Mouse (Mus musculus) heart, embryonic 11.5 days (tissue): ENCODE measurements around the gene BC005561. TPM values are rescaled to one million over a fixed set of nuclear protein-coding genes. Genes with fewer than 3 reads are reported as not detected.

Experiments
- ATAC-seq: fragments of 200-750 bp; cut with Nextera tagmentation; replicated peaks from 2 replicates; pipeline ENCODE4 v1.8.0; 2017; ENCODE audit warnings: moderate library complexity; ENCODE audit not compliant: insufficient number of reproducible peaks, low FRiP score, low TSS enrichment
- H3K27ac ChIP-seq: fragments of 300-500 bp; sonication (generic); 2 replicates; pipeline ENCODE4 v1.5.1; 2014; ENCODE audit warnings: mild to moderate bottlenecking, low read depth, low read length
- H3K27me3 ChIP-seq: fragments of 300-500 bp; sonication (generic); 2 replicates; pipeline ENCODE4 v1.6.1; 2014; ENCODE audit warnings: mild to moderate bottlenecking, low read length, mixed read lengths; ENCODE audit not compliant: control insufficient read depth, insufficient read depth
- H3K36me3 ChIP-seq: fragments of 300-500 bp; sonication (generic); 2 replicates; pipeline ENCODE4 v1.6.1; 2014; ENCODE audit warnings: mild to moderate bottlenecking, low read length, moderate library complexity, mixed read lengths; ENCODE audit not compliant: control insufficient read depth, insufficient read depth
- H3K4me1 ChIP-seq: fragments of 300-500 bp; sonication (generic); 2 replicates; pipeline ENCODE4 v1.6.1; 2014; ENCODE audit warnings: low read length; ENCODE audit not compliant: control insufficient read depth, insufficient read depth
- H3K4me2 ChIP-seq: fragments of 300-500 bp; sonication (generic); 2 replicates; pipeline ENCODE4 v1.6.1; 2014; ENCODE audit warnings: mild to moderate bottlenecking, moderate library complexity
- H3K4me3 ChIP-seq: fragments of 300-500 bp; sonication (generic); 2 replicates; pipeline ENCODE4 v1.5.1; 2014; ENCODE audit warnings: low read depth, low read length
- H3K9ac ChIP-seq: fragments of 300-500 bp; sonication (generic); 2 replicates; pipeline ENCODE4 v1.6.1; 2014; ENCODE audit warnings: mild to moderate bottlenecking, low read depth, low read length, moderate library complexity
- H3K9me3 ChIP-seq: fragments of 300-500 bp; sonication (generic); replicated peaks from 2 replicates; pipeline ENCODE4 v1.6.1; 2016; ENCODE audit warnings: low read length; ENCODE audit not compliant: control insufficient read depth
- WGBS: fragments of 180-500 bp; shearing (Covaris S2); extraction: QIAGEN DNeasy Blood & Tissue Kit; methylation state at CpG from one replicate; pipeline ENCODE4 v1.1.7; 2014; ENCODE audit not compliant: insufficient replicate concordance; 5-methylcytosine and 5-hydroxymethylcytosine counted together
- polyA plus RNA-seq: library from polyadenylated mRNA; unstranded; fragments of >200 nt; fragmentation: Nextera tagmentation; extraction: Ambion mirVana; gene quantifications from 2 replicates; pipeline ENCODE4 v1.2.1, GENCODE M21; 2014

The BC005561 gene
- 9.2 and 9.9 TPM in 2 replicates for polyA plus RNA-seq

- H3K4me2 ChIP-seq = peak within 1 kb of the TSS; percentile 74
- H3K36me3 ChIP-seq = no peaks in the 10 kb centered on the region
- H3K27ac ChIP-seq = peak within 1 kb of the TSS; percentile 88
- H3K4me3 ChIP-seq = peak within 1 kb of the TSS; percentile 91
- peak; percentile 88 for ATAC-seq
- peaks cover 8% of the 10 kb centered on the region; the same call in 1 of the 2 replicates for H3K4me1 ChIP-seq
- no peaks in the 10 kb centered on the region for H3K27me3 ChIP-seq
- H3K9ac ChIP-seq = peak within 1 kb of the TSS; percentile 92
- WGBS = under 1% methylated on average over 53 of the region's 83 CpGs
- no peaks in the 10 kb centered on the region for H3K9me3 ChIP-seq
Observed at GRCm38 (mm10) chr5:104508195-104508891, at the start of gene BC005561. TSS of gene BC005561 (plus strand) at chr5:104508352.

GRCm38 (mm10) chr5:104458832-104459705 is 49.1 kb upstream of the BC005561 start, which contains the start of gene Pkd2:
TSS of gene Pkd2 (plus strand) at chr5:104459450.
- Histone ChIP-seq H3K27me3 (no peaks in the 10 kb centered on the region), H3K9ac (peak within 1 kb of the TSS; percentile 95), H3K4me3 (peak within 1 kb of the TSS; percentile 86), H3K36me3 (no peaks in the 10 kb centered on the region), H3K4me2 (peak within 1 kb of the TSS; percentile 74), H3K27ac (peak within 1 kb of the TSS; percentile 86), H3K4me1 (peaks cover 4% of the 10 kb centered on the region), H3K9me3 (no peaks in the 10 kb centered on the region)
- peak; percentile 84 for ATAC-seq
- 13% methylated on average over 38 of the region's 46 CpGs for WGBS

GRCm38 (mm10) chr5:104459706-104460455 is 48.3 kb upstream of the BC005561 start:
- H3K4me1 ChIP-seq = peaks cover 4% of the 10 kb centered on the region
- peak overlapping the region; percentile 86 for H3K4me3 ChIP-seq
- no peaks in the 10 kb centered on the region for H3K36me3 ChIP-seq
- H3K27ac ChIP-seq = peak overlapping the region; percentile 86
- under 1% methylated on average over 73 of the region's 82 CpGs for WGBS
- peak overlapping the region; percentile 95 for H3K9ac ChIP-seq
- H3K9me3 ChIP-seq = no peaks in the 10 kb centered on the region
- peak overlapping the region; percentile 74 for H3K4me2 ChIP-seq
- H3K27me3 ChIP-seq = no peaks in the 10 kb centered on the region
- peak; percentile 60; the same call in 1 of the 2 replicates for ATAC-seq

GRCm38 (mm10) chr5:104460456-104460838 is 47.7 kb upstream of the BC005561 start:
- WGBS = 39% methylated on average over 3 of the region's 3 CpGs
- Histone ChIP-seq H3K27me3 (no peaks in the 10 kb centered on the region), H3K4me1 (peaks cover 4% of the 10 kb centered on the region), H3K4me2 (peak overlapping the region; percentile 74), H3K27ac (no peak overlapping the region), H3K4me3 (peak overlapping the region; percentile 86), H3K9ac (peak overlapping the region; percentile 95), H3K9me3 (no peaks in the 10 kb centered on the region), H3K36me3 (0 out of 2 replicates have a peak, but pooled peaks cover 2% of the 10 kb centered on the region)
- ATAC-seq = no peak

GRCm38 (mm10) chr5:104460856-104461255 is 47.3 kb upstream of the BC005561 start:
- H3K9ac ChIP-seq = no peak overlapping the region

GRCm38 (mm10) chr5:104465279-104465678 is 42.9 kb upstream of the BC005561 start:
- H3K4me2 ChIP-seq = no peak overlapping the region
- ATAC-seq = no peak
- peaks cover 10% of the 10 kb centered on the region; the same call in 1 of the 2 replicates for H3K36me3 ChIP-seq
- no peaks in the 10 kb centered on the region for H3K4me1 ChIP-seq
- no peak overlapping the region for H3K27ac ChIP-seq
- no peak overlapping the region for H3K9ac ChIP-seq
- no peaks in the 10 kb centered on the region for H3K27me3 ChIP-seq
- H3K4me3 ChIP-seq = no peak overlapping the region
- 81% methylated on average over 8 of the region's 8 CpGs for WGBS
- no peaks in the 10 kb centered on the region for H3K9me3 ChIP-seq

More at GRCm38 (mm10) chr5:104460856-104461255, 47.3 kb upstream of the BC005561 start:
- H3K27ac ChIP-seq = no peak overlapping the region
- ATAC-seq = no peak
- H3K9me3 ChIP-seq = no peaks in the 10 kb centered on the region
- peaks cover 4% of the 10 kb centered on the region for H3K4me1 ChIP-seq
- no peaks in the 10 kb centered on the region for H3K27me3 ChIP-seq
- peak overlapping the region; percentile 74 for H3K4me2 ChIP-seq
- WGBS = 60% methylated on average over 6 of the region's 7 CpGs
- 0 out of 2 replicates have a peak, but pooled peaks cover 2% of the 10 kb centered on the region for H3K36me3 ChIP-seq
- peak overlapping the region; percentile 86 for H3K4me3 ChIP-seq

- Histone ChIP-seq H3K27ac (no peak overlapping the region), H3K4me2 (no peak overlapping the region), H3K36me3 (peaks cover 12% of the 10 kb centered on the region; the same call in 1 of the 2 replicates), H3K4me3 (no peak overlapping the region), H3K27me3 (no peaks in the 10 kb centered on the region), H3K9me3 (no peaks in the 10 kb centered on the region), H3K9ac (no peak overlapping the region), H3K4me1 (no peaks in the 10 kb centered on the region)
- no peak for ATAC-seq
- 88% methylated on average over 12 of the region's 12 CpGs for WGBS
Observed at GRCm38 (mm10) chr5:104465731-104466130, 42.4 kb upstream of the BC005561 start.

- Histone ChIP-seq H3K27ac (no peak overlapping the region), H3K4me1 (no peaks in the 10 kb centered on the region), H3K9ac (no peak overlapping the region), H3K9me3 (no peaks in the 10 kb centered on the region), H3K27me3 (no peaks in the 10 kb centered on the region), H3K4me3 (no peak overlapping the region), H3K36me3 (peaks cover 15% of the 10 kb centered on the region; the same call in 1 of the 2 replicates), H3K4me2 (no peak overlapping the region)
- no peak for ATAC-seq
- 92% methylated on average over 16 of the region's 16 CpGs for WGBS
Observed at GRCm38 (mm10) chr5:104466816-104467215, 41.3 kb upstream of the BC005561 start.
